Mouse (Mus musculus): Measurements from ENCODE around the gene Ppp1r9a. TPM values are rescaled to one million over a fixed set of nuclear protein-coding genes. Genes with fewer than 3 reads are reported as not detected.

Ppp1r9a gene
- polyA plus RNA-seq, 1 experiment from 2014 or later: 21.3 TPM

GRCm38 (mm10) chr6:4943821-4944220 is 41.1 kb downstream of the Ppp1r9a start:
- no peak for DNase-seq (ENCODE audit: low spot score)
- H3K4me3 ChIP-seq (ENCODE audit: low read depth, low read length): no peak overlapping the region
- H3K36me3 ChIP-seq (ENCODE audit: control insufficient read depth, insufficient read depth, low read length): no peaks in the 10 kb centered on the region
- no peak overlapping the region for H3K27ac ChIP-seq (ENCODE audit: low read depth, low read length)
- WGBS: 86% methylated on average over 2 of the region's 2 CpGs
- H3K9ac ChIP-seq (ENCODE audit: low read length): no peak overlapping the region
- no peak overlapping the region for H3K4me2 ChIP-seq (ENCODE audit: low read length)
- H3K9me3 ChIP-seq (replicated peaks; ENCODE audit: control insufficient read depth, low read length): no peaks in the 10 kb centered on the region
- ATAC-seq: no peak
- peaks cover 6% of the 10 kb centered on the region; the same call in 1 of the 2 replicates for H3K4me1 ChIP-seq (ENCODE audit: control insufficient read depth, insufficient read depth, low read length)
- no peaks in the 10 kb centered on the region for H3K27me3 ChIP-seq (replicated peaks; ENCODE audit: control insufficient read depth, insufficient read depth, low read length)

DNA sequence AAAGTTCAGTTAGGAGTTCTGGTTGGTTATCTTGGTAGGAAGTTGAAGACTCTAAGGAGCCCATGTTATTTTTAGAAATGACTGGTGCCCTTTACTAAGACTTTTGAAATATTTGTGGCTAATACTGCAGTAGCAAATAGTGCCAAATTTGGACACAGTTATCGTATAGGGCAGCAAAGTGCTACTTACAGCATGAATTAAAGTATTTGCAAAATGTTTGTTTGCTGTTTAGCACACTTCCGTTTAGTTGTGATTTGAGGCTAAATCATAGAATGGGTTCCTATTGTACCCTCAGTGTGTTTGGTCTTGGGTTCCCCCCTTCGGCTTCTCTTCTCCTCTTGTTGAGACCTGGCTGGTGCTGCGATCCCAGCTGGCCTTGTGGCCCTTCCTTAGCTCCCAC is 45.3 kb downstream of the Ppp1r9a start:
- no peak for ATAC-seq
- Histone ChIP-seq H3K4me1 (ENCODE audit: control insufficient read depth, insufficient read depth, low read length) (no peaks in the 10 kb centered on the region), H3K27me3 (replicated peaks; ENCODE audit: control insufficient read depth, insufficient read depth, low read length) (no peaks in the 10 kb centered on the region), H3K9me3 (replicated peaks; ENCODE audit: control insufficient read depth, low read length) (no peaks in the 10 kb centered on the region), H3K36me3 (ENCODE audit: control insufficient read depth, insufficient read depth, low read length) (no peaks in the 10 kb centered on the region), H3K4me3 (ENCODE audit: low read depth, low read length) (no peak overlapping the region), H3K9ac (ENCODE audit: low read length) (no peak overlapping the region), H3K27ac (ENCODE audit: low read depth, low read length) (no peak overlapping the region), H3K4me2 (ENCODE audit: low read length) (no peak overlapping the region)
- DNase-seq (ENCODE audit: low spot score): no peak
- 94% methylated on average over 4 of the region's 4 CpGs for WGBS

DNA sequence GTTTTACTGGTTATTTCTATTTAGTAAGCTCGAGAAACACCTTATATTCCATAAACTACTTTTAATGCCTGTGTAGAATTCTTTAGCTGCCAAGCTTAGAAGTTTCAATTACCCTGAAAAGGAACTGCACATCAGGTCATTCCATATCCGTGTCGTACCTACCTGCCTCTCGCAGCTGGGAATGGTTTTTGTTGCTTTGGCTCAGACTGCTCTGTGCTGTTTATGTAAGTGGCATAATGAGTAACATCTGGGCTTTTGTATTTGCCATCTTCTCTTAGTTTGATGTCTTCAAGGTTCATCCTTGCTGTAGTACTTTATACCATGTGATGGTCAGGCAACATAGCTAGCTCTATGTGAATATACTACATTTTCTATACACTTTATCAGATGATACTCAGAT is 47.0 kb downstream of the Ppp1r9a start:
- H3K4me3 ChIP-seq (ENCODE audit: low read depth, low read length): no peak overlapping the region
- no peak overlapping the region for H3K4me2 ChIP-seq (ENCODE audit: low read length)
- no peak for DNase-seq (ENCODE audit: low spot score)
- H3K4me1 ChIP-seq (ENCODE audit: control insufficient read depth, insufficient read depth, low read length): no peaks in the 10 kb centered on the region
- no peaks in the 10 kb centered on the region for H3K27me3 ChIP-seq (replicated peaks; ENCODE audit: control insufficient read depth, insufficient read depth, low read length)
- ATAC-seq: no peak
- no peaks in the 10 kb centered on the region for H3K36me3 ChIP-seq (ENCODE audit: control insufficient read depth, insufficient read depth, low read length)
- WGBS: 85% methylated on average over 4 of the region's 4 CpGs
- H3K27ac ChIP-seq (ENCODE audit: low read depth, low read length): no peak overlapping the region
- no peaks in the 10 kb centered on the region for H3K9me3 ChIP-seq (replicated peaks; ENCODE audit: control insufficient read depth, low read length)
- no peak overlapping the region for H3K9ac ChIP-seq (ENCODE audit: low read length)

DNA sequence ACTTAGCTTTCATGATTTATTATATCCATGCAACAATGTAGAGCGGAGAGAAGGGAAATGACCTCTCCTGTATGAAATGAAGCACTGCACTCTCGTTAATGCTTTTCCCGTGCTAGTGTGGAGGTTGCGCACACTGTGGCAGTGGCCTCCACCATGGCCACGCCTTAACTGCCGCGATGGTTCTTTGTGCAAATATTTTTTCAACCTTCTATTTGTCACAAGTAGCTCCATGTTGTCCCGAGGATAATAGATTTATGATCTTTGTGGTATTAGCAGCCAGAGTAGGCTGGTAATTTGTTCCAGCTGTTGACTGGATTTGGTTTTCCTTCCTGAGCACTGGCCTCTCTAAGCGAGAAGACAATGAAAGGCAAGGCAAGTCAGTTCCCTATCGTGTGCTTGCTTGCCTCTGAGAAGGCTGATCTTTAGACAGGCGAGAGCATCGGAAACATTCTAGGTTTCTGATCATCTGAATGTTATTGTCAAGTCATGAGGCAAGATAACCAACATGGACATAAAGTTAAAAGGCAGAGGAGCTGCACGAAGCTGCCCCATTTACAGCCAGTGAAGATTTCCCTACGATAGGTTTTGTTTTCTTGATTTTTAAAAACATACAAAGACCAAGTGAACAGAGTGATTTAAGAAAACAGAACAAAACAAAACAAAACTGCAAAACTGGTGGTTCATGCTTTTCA is 50.5 kb downstream of the Ppp1r9a start:
- H3K4me1 ChIP-seq (ENCODE audit: control insufficient read depth, insufficient read depth, low read length): no peaks in the 10 kb centered on the region
- H3K9ac ChIP-seq (ENCODE audit: low read length): no peak overlapping the region
- 92% methylated on average over 14 of the region's 14 CpGs for WGBS
- H3K4me2 ChIP-seq (ENCODE audit: low read length): no peak overlapping the region
- DNase-seq (ENCODE audit: low spot score) (no peak), ATAC-seq (no peak)
- no peaks in the 10 kb centered on the region for H3K27me3 ChIP-seq (replicated peaks; ENCODE audit: control insufficient read depth, insufficient read depth, low read length)
- no peak overlapping the region for H3K4me3 ChIP-seq (ENCODE audit: low read depth, low read length)
- no peak overlapping the region for H3K27ac ChIP-seq (ENCODE audit: low read depth, low read length)
- H3K9me3 ChIP-seq (replicated peaks; ENCODE audit: control insufficient read depth, low read length): no peaks in the 10 kb centered on the region
- no peaks in the 10 kb centered on the region for H3K36me3 ChIP-seq (ENCODE audit: control insufficient read depth, insufficient read depth, low read length)

- H3K27ac ChIP-seq (ENCODE audit: low read depth, low read length): no peak overlapping the region
- 66% methylated on average over 6 of the region's 6 CpGs for WGBS
- no peak for DNase-seq (ENCODE audit: low spot score)
- H3K4me3 ChIP-seq (ENCODE audit: low read depth, low read length): no peak overlapping the region
- H3K4me2 ChIP-seq (ENCODE audit: low read length): no peak overlapping the region
- H3K9me3 ChIP-seq (replicated peaks; ENCODE audit: control insufficient read depth, low read length): no peaks in the 10 kb centered on the region
- H3K36me3 ChIP-seq (ENCODE audit: control insufficient read depth, insufficient read depth, low read length): no peaks in the 10 kb centered on the region
- H3K4me1 ChIP-seq (ENCODE audit: control insufficient read depth, insufficient read depth, low read length): no peaks in the 10 kb centered on the region
- no peaks in the 10 kb centered on the region for H3K27me3 ChIP-seq (replicated peaks; ENCODE audit: control insufficient read depth, insufficient read depth, low read length)
- H3K9ac ChIP-seq (ENCODE audit: low read length): no peak overlapping the region
- no peak for ATAC-seq
These were observed 53.9 kb downstream of the Ppp1r9a start for GRCm38 (mm10) chr6:4956651-4957050.

- H3K4me2 ChIP-seq (ENCODE audit: low read length): no peak overlapping the region
- H3K9ac ChIP-seq (ENCODE audit: low read length): no peak overlapping the region
- ATAC-seq (no peak), DNase-seq (ENCODE audit: low spot score) (no peak)
- 79% methylated on average over 4 of the region's 4 CpGs for WGBS
- H3K27ac ChIP-seq (ENCODE audit: low read depth, low read length): no peak overlapping the region
- no peaks in the 10 kb centered on the region for H3K9me3 ChIP-seq (replicated peaks; ENCODE audit: control insufficient read depth, low read length)
- no peak overlapping the region for H3K4me3 ChIP-seq (ENCODE audit: low read depth, low read length)
- H3K4me1 ChIP-seq (ENCODE audit: control insufficient read depth, insufficient read depth, low read length): no peaks in the 10 kb centered on the region
- H3K36me3 ChIP-seq (ENCODE audit: control insufficient read depth, insufficient read depth, low read length): no peaks in the 10 kb centered on the region
- H3K27me3 ChIP-seq (replicated peaks; ENCODE audit: control insufficient read depth, insufficient read depth, low read length): no peaks in the 10 kb centered on the region
These were observed 59.5 kb downstream of the Ppp1r9a start for GRCm38 (mm10) chr6:4962197-4962596.

GRCm38 (mm10) chr6:4963049-4963448 is 60.3 kb downstream of the Ppp1r9a start:
- DNase-seq (ENCODE audit: low spot score): no peak
- Histone ChIP-seq H3K4me3 (ENCODE audit: low read depth, low read length) (no peak overlapping the region), H3K36me3 (ENCODE audit: control insufficient read depth, insufficient read depth, low read length) (no peaks in the 10 kb centered on the region), H3K27me3 (replicated peaks; ENCODE audit: control insufficient read depth, insufficient read depth, low read length) (no peaks in the 10 kb centered on the region), H3K9ac (ENCODE audit: low read length) (no peak overlapping the region), H3K9me3 (replicated peaks; ENCODE audit: control insufficient read depth, low read length) (no peaks in the 10 kb centered on the region), H3K4me1 (ENCODE audit: control insufficient read depth, insufficient read depth, low read length) (no peaks in the 10 kb centered on the region), H3K4me2 (ENCODE audit: low read length) (no peak overlapping the region), H3K27ac (ENCODE audit: low read depth, low read length) (no peak overlapping the region)
- WGBS: 66% methylated on average over 5 of the region's 5 CpGs
- no peak for ATAC-seq

GRCm38 (mm10) chr6:4967236-4967635 is 64.5 kb downstream of the Ppp1r9a start:
- Histone ChIP-seq H3K36me3 (ENCODE audit: control insufficient read depth, insufficient read depth, low read length) (no peaks in the 10 kb centered on the region), H3K27ac (ENCODE audit: low read depth, low read length) (no peak overlapping the region), H3K9ac (ENCODE audit: low read length) (no peak overlapping the region), H3K4me3 (ENCODE audit: low read depth, low read length) (no peak overlapping the region), H3K27me3 (replicated peaks; ENCODE audit: control insufficient read depth, insufficient read depth, low read length) (no peaks in the 10 kb centered on the region), H3K9me3 (replicated peaks; ENCODE audit: control insufficient read depth, low read length) (no peaks in the 10 kb centered on the region), H3K4me2 (ENCODE audit: low read length) (no peak overlapping the region), H3K4me1 (ENCODE audit: control insufficient read depth, insufficient read depth, low read length) (no peaks in the 10 kb centered on the region)
- no peak for ATAC-seq
- 95% methylated on average over 4 of the region's 4 CpGs for WGBS
- no peak for DNase-seq (ENCODE audit: low spot score)

DNA sequence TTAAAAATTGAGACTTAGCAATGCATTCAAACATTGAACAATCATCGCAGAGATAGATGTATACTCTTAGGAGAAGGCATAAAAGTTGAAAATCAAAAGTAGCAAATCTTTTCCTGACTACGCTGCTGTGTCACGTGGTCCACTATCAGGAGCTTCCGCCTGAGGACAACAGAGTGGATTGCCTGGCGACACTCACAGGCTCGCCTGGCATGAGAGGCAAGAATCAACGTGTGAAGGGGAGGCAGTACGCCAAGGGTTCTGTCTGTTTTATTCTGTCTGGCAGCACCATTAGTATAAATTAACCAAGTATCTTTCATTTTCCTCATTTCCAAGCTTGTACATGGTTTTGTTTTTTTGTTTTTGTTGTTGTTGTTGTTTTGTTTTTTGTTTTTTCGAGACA is 68.5 kb downstream of the Ppp1r9a start:
- Histone ChIP-seq H3K27ac (ENCODE audit: low read depth, low read length) (no peak overlapping the region), H3K27me3 (replicated peaks; ENCODE audit: control insufficient read depth, insufficient read depth, low read length) (no peaks in the 10 kb centered on the region), H3K4me3 (ENCODE audit: low read depth, low read length) (no peak overlapping the region), H3K9ac (ENCODE audit: low read length) (no peak overlapping the region), H3K4me1 (ENCODE audit: control insufficient read depth, insufficient read depth, low read length) (peaks cover 2% of the 10 kb centered on the region; the same call in 1 of the 2 replicates), H3K36me3 (ENCODE audit: control insufficient read depth, insufficient read depth, low read length) (no peaks in the 10 kb centered on the region), H3K9me3 (replicated peaks; ENCODE audit: control insufficient read depth, low read length) (no peaks in the 10 kb centered on the region), H3K4me2 (ENCODE audit: low read length) (no peak overlapping the region)
- WGBS: 82% methylated on average over 9 of the region's 9 CpGs
- ATAC-seq (0 out of 2 replicates have a peak, but pooled peaks have one; percentile 46), DNase-seq (ENCODE audit: low spot score) (peak; percentile 16)

Measured in forebrain, embryonic 14.5 days (tissue).